ENCODE assay signal across 33 mouse cellular contexts in genomic region chr16:63760112-63760511, GRCm38 (mm10).
"Had no signal": no experiment of that assay in that cellular context is flagged by ENCODE, and none has a peak within 500 bp of the region (broad histone marks: within the 10 kb centered on the region; RNA-seq: fewer than 3 reads in every experiment).

No protein-coding gene starts in this region.

- ATAC-seq: hindbrain, embryonic 16.5 days; inflammation-experienced regulatory T-cells, adult 6 months; intestine, embryonic 15.5 days; intestine, embryonic 16.5 days; intestine, postnatal 0 days had no signal

- H3K4me3 ChIP-seq: heart, adult 2 months; heart, embryonic 12.5 days; heart, embryonic 13.5 days; heart, embryonic 15.5 days; hindbrain, embryonic 12.5 days; hindbrain, embryonic 13.5 days; hindbrain, embryonic 15.5 days; intestine, embryonic 15.5 days; kidney, embryonic 15.5 days; layer of hippocampus, adult 2 months; left cerebral cortex, adult 2 months had no signal

- H3K27me3 ChIP-seq: heart, embryonic 12.5 days; heart, embryonic 13.5 days; heart, embryonic 15.5 days; hindbrain, embryonic 12.5 days; hindbrain, embryonic 13.5 days; hindbrain, embryonic 15.5 days; intestine, embryonic 15.5 days; kidney, embryonic 15.5 days had no signal

- H3K9me3 ChIP-seq: heart, embryonic 12.5 days; heart, embryonic 13.5 days; heart, embryonic 15.5 days; hindbrain, embryonic 12.5 days; hindbrain, embryonic 13.5 days; hindbrain, embryonic 15.5 days; intestine, embryonic 15.5 days; kidney, embryonic 15.5 days had no signal

- H3K4me2 ChIP-seq: heart, embryonic 11.5 days; heart, embryonic 12.5 days; heart, embryonic 13.5 days; heart, embryonic 15.5 days; hindbrain, embryonic 12.5 days; hindbrain, embryonic 13.5 days; hindbrain, embryonic 14.5 days; hindbrain, embryonic 15.5 days; intestine, embryonic 15.5 days; kidney, embryonic 15.5 days had no signal

- H3K27ac ChIP-seq: heart, adult 2 months; heart, embryonic 13.5 days; heart, embryonic 15.5 days; hindbrain, embryonic 12.5 days; hindbrain, embryonic 13.5 days; hindbrain, embryonic 14.5 days; hindbrain, embryonic 15.5 days; intestine, embryonic 15.5 days; kidney, embryonic 15.5 days; kidney, postnatal 0 days; layer of hippocampus, adult 2 months; left cerebral cortex, adult 2 months had no signal

- DNase-seq: heart, adult 2 months; heart, postnatal 10 days; heart, postnatal 36 days; heart, postnatal 4 days; kidney, adult 11 months; kidney, adult 18-20 months; kidney, adult 2 months; kidney, adult 8-10 months; kidney, adult 9 months; kidney, postnatal 10 days; kidney, postnatal 14 days; kidney, postnatal 25 days; kidney, postnatal 36 days; kidney, postnatal 4 days; layer of hippocampus, adult 9-11 months; layer of hippocampus, postnatal 36 days had no signal

- H3K4me1 ChIP-seq: heart, embryonic 12.5 days; heart, embryonic 15.5 days; hindbrain, embryonic 13.5 days; hindbrain, embryonic 15.5 days; intestine, embryonic 15.5 days; kidney, embryonic 15.5 days had no signal

- H3K9ac ChIP-seq: heart, embryonic 12.5 days; heart, embryonic 13.5 days; heart, embryonic 15.5 days; hindbrain, embryonic 12.5 days; hindbrain, embryonic 13.5 days; hindbrain, embryonic 14.5 days; hindbrain, embryonic 15.5 days; intestine, embryonic 15.5 days; kidney, embryonic 15.5 days had no signal

- H3K36me3 ChIP-seq: heart, embryonic 12.5 days; heart, embryonic 13.5 days; heart, embryonic 15.5 days; hindbrain, embryonic 12.5 days; hindbrain, embryonic 13.5 days; hindbrain, embryonic 15.5 days; intestine, embryonic 15.5 days; kidney, embryonic 15.5 days had no signal
